Mouse (Mus musculus) heart, postnatal 36 days (tissue): ENCODE results near the gene Rtel1. TPM values are rescaled to one million over a fixed set of nuclear protein-coding genes. Genes with fewer than 3 reads are reported as not detected.

Experiments used
- DNase-seq, 2 experiments: peaks; one replicate each; pipeline ENCODE4 v3.0.0; 2021 to 2022
- intact Hi-C: fragments of 180-260 bp; cut with DNase I; formaldehyde crosslinking; loops from one replicate; pipeline ENCODE4 v1.15.1; 2025
- total RNA-seq, 2 experiments: library from RNA; stranded (reverse); gene quantifications; 2 replicates each; pipeline ENCODE4 v1.2.3; 2021

The Rtel1 gene
- 10 to 100 TPM in 1 of 2 experiments, 1 to 10 TPM in 1; 9.3 to 10.1 TPM for total RNA-seq

DNA sequence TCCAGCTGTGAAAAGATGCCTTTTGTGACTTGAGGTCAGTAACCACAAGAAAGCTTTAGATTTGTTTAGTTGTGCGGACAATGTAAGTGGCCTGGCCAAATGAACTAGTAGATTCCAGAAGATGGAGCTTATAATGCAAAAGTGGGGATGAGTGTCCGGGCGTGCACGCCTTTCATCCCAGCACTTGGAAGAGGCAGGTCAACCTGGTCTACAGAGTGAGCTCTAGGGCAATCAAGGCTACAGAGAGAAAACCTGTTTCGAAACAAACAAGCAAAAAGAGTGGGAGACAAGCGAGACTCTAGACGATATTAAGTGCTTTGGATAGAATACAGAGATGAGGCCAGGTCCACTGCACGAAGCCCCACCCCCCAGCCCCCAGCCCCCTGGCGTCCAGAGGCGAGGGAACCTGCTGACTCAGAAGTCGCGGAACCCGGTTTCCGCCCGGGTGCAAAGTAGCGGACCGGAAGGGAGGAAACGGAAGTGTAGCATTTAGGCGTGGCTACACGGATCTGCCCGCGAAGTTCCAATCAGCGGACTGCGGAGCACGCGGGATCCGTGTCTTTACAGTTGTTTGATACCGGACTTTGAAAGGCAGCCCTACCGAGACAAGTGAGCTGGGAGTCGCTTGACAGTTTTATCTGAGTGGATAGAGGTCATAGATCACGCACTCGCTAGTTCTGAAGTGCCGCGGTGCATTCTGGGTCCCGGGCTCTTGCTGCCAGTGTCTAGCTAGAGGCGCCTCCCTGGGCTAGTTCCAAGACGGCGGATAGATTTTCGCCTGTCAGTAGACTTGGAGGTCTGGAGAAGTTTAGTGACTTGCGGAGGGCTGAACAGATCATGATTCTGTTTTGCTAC, at the start of gene Rtel1:
Rtel1 (plus strand) TSS at position 492 of the 855 bp plus-strand sequence.
- intact Hi-C loops = loop anchor here (2.0 to 5.0 kb wide), 2 partner anchors 31 to 132 kb away; partner anchors contain the start of genes Gmeb2 and Ppdpf
- peak; percentile 80 to 85 for DNase-seq

DNA sequence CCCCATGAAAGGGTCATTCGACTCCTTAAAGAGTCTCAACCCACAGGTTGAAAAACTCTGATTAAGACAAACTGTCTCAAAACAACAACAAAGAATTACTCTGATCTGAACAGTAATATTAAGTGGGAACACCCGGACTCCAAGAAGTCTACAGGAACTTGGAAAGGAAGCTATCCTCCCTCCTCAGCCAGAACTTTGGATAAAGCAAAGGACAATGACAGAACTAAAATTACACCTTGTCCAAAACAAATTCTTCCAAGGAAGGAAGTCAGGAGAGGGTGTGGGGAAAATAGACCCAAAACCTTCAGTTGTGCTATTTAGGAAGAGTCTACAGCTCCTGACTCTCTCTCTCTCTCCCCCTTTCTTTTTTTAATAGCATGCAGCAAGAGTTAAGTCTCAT, 47.4 kb upstream of the Rtel1 start:
- intact Hi-C loops = no loop called here
- no peak for DNase-seq

DNA sequence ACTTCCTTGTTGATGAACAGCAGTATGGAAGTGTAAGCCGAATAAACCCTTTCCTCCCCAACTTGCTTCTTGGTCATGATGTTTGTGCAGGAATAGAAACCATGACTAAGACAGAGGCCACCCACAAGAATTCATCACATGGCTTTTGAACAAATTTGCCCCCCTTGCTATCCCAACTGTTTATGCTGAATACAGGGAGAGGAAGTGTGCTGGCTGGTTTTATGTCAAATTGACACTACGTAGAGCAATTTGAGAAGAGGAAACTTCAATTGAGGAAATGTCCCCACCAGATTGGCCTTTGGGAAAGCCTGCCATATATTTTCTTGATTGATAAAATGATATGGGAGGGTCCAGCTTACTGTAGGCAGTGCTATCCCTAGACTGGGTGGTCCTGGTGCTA, 45.7 kb upstream of the Rtel1 start:
- no peak for DNase-seq
- intact Hi-C loops = no loop called here

DNA sequence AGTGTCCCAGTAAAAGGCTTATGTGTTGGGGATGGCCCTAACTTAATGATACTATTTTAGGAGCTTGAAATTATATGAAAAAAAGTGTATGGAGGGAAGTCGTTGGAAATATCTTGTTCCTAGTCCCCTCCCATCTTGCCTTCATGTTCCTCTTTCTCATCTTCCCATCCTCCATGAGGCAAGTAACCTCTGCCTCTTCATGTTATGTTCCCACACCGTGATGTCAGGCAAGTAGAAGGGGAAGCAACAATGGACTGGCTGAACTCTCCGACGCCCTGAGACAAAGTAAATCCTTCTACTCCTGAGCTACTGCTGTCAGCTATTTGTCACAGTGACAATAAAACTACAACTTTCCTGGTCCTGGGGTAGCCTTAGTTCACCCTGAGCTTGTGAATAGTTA, 44.9 kb upstream of the Rtel1 start:
- intact Hi-C loops = no loop called here
- DNase-seq = no peak

DNA sequence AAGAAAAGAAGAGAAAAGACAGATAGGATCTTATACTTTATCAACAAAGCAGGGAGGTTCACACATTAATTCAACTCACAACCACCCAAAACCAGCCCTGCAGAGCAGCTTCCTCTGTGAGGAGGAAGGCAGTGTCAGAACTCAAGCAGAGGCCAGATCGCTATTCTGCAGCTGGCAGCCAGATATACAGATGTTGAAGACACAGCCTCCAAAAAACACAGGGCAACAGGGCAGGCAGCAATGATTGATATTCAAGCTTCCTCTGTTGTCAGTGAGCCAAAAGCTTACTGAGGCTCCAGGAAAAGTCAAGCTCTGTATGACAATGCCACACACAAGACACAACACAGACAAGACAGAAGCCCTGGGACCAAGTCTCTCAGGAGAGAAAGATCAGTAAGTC, 42.8 kb upstream of the Rtel1 start:
- intact Hi-C loops = no loop called here
- DNase-seq = peak in 1 of 2 experiments; percentile 15

DNA sequence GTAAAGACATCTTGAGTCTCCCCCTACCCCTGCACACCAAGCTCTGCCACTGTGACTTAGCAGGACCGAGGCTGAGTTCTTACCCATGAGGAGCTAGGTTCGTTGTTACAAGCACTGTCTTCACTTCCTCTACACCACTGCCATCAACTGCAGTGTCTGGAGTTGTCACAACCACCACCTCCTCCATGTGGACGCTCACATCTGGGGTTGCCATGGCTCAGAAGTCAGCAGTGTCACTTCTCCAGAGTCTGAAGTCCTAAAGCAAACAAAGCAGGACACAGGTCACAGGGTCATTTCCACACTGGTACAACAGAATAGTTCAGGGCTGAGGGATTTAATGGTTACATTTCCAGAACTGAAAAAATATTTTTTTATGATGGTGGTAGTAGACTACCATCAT, 41.7 kb upstream of the Rtel1 start:
- no peak for DNase-seq
- intact Hi-C loops = no loop called here

DNA sequence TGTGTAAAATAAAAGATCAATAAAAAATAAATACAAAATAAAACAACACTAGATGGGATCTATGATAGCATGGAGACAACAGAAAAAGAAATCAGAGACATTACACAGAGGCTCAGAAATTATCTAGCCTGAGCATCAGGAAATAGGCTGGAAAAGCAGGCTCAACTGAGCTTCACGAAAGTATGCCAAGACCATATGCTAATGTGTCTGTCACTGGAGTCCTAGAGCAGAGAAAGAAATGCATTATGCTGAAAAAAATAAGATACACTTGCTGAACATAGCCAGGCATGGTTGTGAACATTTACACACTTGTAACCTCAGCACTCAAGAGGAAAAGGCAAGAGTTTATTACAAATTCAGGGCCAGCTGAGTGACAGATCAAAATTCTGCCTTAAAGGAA, 39.6 kb upstream of the Rtel1 start:
- DNase-seq = no peak
- intact Hi-C loops = no loop called here

DNA sequence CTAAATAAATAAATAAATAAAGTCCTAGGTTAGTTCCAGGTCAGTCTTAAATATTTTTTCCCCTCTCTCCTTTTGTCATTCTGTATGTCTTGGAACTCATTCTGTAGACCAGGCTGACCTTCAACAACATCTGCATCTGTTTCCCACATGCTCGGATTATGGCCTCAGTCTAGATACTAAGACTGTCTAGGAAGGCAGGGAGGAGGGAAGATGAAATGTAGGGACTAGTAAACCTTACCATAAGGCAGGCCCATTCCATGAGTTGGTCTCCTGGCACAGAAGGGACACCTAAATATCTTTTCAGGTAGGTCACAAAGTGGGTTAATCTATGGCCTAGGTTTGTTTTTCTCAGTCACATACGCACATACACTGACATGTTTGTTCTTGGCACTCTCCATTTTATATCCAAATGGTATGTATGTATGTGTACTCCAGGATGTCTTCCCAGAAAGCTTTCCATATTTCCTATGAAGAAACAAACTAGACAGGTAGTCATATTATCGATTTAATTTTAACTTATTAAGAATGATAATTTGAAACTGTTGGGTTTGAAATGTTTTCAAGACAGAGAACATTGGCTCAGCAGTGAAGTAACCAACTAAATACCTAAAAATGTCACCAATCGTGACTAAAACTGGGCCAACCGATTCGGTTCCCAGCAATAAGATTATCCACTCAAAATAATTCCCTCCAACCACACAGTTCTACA, 32.8 kb upstream of the Rtel1 start:
- intact Hi-C loops = no loop called here
- DNase-seq = no peak

DNA sequence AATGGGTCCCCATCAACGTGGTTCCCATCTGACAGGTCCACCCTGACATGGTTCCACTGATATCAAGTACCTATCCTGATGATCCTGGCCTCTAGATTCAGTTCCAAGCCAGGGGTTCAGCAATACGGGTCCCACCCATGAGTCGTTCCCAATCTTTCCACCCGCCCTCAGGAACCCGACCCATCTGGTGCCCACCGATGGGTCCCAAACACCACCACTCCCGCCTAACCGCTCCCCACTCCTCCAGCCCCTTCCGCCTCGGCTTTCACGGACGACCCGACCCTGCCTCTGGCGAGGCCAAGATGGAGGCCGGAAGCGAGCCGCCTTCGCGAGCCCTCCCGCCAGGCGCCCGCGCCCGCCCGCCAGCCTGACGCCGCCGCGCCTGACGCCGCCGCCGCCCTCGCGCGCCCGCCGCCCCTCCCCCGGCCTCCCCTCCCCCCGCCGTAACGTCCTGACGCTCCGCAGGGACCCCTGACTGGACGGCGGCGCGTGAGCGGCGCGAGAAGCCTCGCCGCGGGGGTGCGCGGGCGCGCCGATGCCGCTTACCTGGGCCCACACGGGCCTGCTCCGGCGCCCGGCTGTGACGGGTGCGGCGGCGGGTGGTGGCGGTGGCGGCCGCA, 32.1 kb upstream of the Rtel1 start:
- intact Hi-C loops = no loop called here
- DNase-seq = peak; percentile 82 to 89

DNA sequence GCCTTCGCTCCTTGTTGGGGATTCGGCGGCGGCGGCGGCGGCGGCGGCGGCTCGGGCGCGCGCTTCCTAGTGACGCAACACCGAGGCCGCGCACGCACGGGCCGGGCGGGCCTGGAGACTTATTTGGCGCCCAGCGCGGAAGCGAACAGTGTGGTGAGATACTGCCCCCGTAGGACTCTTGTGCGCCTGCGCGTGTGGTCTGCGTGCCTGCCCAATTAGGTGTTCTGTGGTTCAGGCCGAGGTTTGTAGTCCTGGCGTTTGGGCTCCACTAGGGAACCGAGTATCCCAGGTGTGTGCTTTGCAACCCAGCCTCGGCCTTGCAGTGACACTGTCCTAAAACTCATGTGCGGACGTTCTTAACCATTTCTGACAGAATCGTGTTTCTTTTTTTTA, 31.6 kb upstream of the Rtel1 start, which contains the start of gene Gmeb2:
Gmeb2 (minus strand) TSS at position 78 of the 393 bp plus-strand sequence.
- intact Hi-C loops = loop anchor here (2.0 kb wide), 2 partner anchors 31 to 101 kb away; partner anchors contain the start of genes Ppdpf and Rtel1
- DNase-seq = peak; percentile 89

DNA sequence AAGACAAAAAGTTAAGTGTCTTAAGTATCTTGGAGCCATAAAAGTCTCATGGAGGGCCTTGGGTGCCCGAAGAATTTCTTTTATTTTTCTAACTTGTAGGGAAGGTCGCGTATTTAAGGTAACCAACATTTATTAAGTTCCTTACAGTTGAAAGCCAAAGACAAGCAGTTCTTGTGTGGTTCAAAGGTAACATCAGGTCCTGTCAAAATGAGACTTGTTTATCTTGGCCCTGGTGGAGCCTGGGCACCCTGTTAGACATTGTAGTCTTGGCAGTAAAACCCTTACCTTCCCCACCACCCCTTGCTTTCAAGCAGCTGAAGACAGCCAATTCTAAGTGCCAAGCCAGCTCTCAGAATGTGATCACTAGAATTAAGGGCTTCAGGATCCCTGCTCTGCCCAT, 30.8 kb upstream of the Rtel1 start:
- intact Hi-C loops = loop anchor here (2.0 kb wide), 2 partner anchors 30 to 102 kb away; partner anchors contain the start of genes Ppdpf and Rtel1
- no peak for DNase-seq

DNA sequence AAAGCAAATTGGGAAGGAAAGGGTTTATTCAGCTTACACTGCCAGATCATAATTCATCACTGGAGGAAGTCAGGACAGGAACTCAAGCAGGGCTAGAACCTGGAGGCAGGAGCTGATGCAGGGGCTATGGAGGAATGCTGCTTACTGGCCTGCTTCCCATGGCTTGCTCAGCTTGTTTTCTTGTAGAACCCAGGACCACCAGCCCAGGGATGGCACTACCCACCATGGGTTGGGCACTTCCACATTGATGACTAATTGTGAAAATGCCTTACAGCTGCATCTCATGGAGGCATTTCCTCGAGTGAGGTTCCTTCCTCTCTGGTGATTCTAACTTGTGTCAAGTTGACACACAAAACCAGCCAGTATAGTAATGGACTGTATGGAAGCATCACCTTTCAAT, 28.6 kb upstream of the Rtel1 start:
- no peak for DNase-seq
- intact Hi-C loops = no loop called here

DNA sequence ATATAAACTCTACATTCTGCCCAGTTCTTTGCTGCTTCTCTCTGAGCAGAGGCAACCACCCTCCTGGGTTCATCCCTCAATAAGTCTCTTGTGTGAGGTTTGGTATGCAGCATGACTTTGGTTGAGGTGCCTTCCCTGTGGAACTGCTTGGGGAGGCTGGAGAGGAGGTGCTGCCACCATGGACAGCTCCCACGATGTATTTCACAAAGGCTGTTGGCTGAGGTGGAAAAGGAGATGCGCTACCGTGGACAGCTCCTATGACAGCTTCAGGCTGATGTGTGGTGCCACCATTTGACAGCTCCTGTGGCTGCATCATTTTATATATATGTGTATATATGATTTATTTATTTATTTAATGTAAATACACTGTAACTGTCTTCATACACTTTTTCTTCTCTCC, 17.5 kb upstream of the Rtel1 start:
- DNase-seq = peak in 1 of 2 experiments; percentile 16
- intact Hi-C loops = no loop called here

DNA sequence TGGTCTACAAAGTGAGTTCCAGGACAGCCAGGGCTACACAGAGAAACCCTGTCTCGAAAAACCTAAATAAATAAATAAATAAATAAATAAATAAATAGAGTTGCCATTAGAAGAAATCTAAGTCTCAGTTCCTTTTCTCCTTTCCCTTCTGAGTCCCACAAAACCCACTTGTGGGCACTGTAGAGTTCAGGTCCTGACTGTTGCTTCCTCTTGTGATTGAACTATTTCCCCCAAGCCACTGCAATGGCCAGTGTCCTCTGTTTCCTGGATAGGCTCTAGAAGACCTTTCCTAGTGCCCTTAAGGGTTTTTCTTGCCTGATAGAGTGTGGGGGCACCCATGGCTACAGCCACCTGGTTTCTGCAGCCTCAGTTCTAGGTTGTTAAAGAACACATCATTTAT, 14.6 kb upstream of the Rtel1 start:
- no peak for DNase-seq
- intact Hi-C loops = no loop called here

DNA sequence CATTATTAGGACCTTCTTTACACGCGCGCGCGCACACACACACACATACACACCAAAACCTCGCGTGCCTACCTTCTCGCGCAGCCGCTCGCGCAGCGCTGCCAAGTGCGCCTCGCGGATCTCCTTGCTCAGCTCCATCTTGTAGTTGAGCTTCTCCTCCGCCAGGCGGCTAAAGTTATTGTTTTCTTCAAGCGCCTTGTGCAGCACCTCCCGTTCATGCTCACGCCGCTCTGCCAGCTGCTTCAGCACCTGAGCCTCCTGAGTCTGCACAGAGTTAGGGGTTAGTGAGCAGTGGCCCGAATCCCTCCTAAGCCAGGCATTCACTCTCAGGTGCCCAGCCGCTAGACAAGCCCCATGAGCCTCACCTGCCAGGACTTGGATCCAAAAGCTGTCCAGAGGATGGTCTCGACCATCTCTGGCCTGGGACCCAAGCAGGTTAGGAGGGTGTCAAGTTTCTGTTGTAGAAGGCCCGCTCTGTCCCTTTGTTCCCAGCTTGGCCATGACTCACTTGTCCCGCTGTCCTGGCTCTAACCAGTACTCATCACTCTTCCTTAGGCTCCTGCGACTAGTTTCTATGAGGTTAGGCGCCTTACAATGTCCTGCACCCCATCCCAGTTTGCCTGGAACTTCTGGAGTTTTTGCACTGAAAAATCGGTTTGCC, 12.3 kb upstream of the Rtel1 start:
- peak; percentile 21 to 61 for DNase-seq
- intact Hi-C loops = no loop called here

DNA sequence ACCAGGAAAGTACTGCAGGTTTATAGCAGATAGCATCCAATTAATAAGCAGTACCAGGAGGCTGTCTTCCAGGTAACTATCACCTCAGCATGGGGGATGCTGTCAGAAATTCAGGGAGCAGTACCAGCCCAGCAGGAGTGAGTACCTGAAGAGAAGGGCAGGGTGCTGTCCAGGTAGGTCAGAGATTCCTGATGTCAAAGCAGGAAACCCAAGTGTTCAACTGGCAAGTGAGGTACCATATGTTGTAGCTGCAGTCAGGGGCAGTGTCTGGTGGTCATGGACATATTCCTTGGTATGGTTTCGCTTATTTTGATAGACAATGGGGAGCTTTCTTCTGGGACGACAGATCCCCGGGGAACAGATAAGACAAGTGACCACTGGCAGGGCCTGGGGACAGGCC, 7.1 kb upstream of the Rtel1 start:
- intact Hi-C loops = no loop called here
- no peak for DNase-seq

DNA sequence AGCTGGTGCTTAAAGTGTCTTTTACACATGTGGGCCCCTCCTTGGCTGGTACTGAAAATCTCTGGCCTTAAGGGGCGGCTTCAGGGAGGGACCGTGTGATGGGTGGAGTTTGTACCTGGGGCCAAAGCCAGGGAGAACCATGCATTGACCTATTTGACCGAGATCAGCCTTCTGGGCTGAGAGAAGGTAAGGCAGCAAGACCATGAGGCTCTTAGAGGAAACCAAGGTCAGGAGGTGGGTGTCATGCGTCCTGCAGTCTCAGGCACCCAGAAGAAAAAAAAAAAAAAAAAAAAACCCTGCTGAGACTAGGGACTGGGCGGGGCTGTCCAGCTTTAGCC, 6.6 kb upstream of the Rtel1 start:
- intact Hi-C loops = no loop called here
- DNase-seq = no peak

DNA sequence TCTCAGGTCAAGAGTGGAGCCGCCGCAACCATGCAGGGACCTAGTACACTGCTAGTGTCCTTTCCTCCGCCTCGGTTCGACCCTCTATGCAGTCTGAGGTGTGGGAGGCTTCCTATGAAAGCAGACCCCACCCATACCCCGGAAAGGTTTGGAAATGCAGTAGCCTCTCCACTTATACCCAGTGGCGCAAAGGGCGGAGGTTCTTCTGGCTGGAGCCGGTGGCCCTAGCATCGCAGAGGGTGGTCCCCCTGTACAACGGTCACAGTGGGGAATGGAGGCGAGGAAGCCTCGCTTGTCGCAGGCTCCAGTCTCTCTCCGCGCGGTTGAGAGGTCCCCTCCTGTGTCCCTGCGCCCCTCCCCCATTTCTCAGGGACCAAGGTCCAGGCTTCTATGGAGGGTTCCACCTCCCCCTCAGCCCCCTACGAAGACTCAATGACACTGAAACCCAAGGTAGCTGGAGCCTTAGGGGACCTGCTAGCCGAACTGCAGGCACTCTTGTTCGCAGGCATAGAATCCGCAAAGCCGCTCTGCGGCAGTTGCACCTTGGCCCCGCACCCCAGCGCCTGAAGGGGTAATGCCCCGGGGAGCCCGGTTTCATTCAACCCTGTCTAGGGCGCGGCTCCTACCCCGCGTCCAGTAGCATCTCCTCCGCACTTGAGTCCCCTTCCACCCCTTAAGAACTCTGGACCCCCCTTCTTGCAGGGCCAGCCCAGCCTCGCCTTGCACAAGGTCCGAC, 6.0 kb upstream of the Rtel1 start:
- intact Hi-C loops = no loop called here
- DNase-seq = no peak

DNA sequence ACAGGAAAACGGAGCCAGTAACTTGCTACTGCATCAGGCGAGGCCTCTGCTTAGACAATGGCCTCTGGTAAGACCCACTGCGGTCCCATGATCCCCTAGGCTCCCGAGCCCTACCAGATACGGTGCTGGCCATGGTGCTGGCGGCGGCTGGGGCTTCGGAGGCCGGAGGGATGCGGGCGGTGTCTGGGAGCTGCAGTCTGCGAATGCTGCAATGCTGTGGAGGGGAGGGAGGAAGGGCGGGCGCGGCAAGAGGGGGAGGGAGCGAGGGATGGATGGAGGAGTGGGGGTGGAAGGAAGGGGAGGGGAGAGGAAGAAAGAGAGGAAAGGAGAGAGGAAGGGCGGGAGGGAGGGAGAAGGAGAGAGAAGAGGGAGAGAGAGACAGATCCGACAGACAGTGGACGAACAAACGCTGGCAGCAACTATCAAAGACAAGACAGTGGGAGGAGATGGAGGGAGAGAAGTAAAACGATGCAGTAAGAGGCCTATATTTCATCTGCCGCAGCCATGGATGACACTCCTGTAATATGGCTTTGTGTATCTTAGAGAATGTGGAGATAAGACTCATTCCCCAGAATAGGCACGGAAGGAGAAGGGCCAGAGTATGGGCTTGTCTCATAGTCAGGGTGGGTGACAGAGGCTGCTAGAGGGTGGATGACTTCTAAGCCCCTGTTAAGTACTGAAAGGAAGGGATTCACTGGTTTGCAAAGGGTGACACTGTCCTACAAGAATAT, 5.3 kb upstream of the Rtel1 start, which contains the start of gene Stmn3:
Stmn3 (minus strand) TSS at position 421 of the 731 bp plus-strand sequence.
- intact Hi-C loops = no loop called here
- peak; percentile 23 to 36 for DNase-seq
